Mouse (Mus musculus) heart, embryonic 16.5 days (tissue): ENCODE data around the gene Gm13723. TPM values are rescaled to one million over a fixed set of nuclear protein-coding genes. Genes with fewer than 3 reads are reported as not detected.

Experiments used
- ATAC-seq: fragments of 200-750 bp; cut with Nextera tagmentation; replicated peaks from 2 replicates; pipeline ENCODE4 v1.8.0; 2017; ENCODE audit warnings: moderate number of reproducible peaks; ENCODE audit not compliant: insufficient read depth, low FRiP score; ENCODE audit errors: extremely low read depth
- H3K27ac ChIP-seq: fragments of 300-500 bp; sonication (generic); 2 replicates; pipeline ENCODE4 v1.5.1; 2014; ENCODE audit warnings: mild to moderate bottlenecking, low read length, control low read depth, moderate library complexity
- H3K27me3 ChIP-seq: fragments of 300-500 bp; sonication (generic); 2 replicates; pipeline ENCODE4 v1.6.1; 2014; ENCODE audit warnings: low read length, mixed read lengths; ENCODE audit not compliant: control insufficient read depth, insufficient read depth
- H3K36me3 ChIP-seq: fragments of 300-500 bp; sonication (generic); 2 replicates; pipeline ENCODE4 v1.6.1; 2014; ENCODE audit not compliant: control insufficient read depth, insufficient read depth
- H3K4me1 ChIP-seq: fragments of 300-500 bp; sonication (generic); 2 replicates; pipeline ENCODE4 v1.6.1; 2014; ENCODE audit warnings: low read length, mixed read lengths; ENCODE audit not compliant: control insufficient read depth, insufficient read depth
- H3K4me2 ChIP-seq: fragments of 300-500 bp; sonication (generic); 2 replicates; pipeline ENCODE4 v1.6.1; 2014; ENCODE audit warnings: low read depth, mild to moderate bottlenecking, control low read depth, low read length
- H3K4me3 ChIP-seq: fragments of 300-500 bp; sonication (generic); 2 replicates; pipeline ENCODE4 v1.5.1; 2014; ENCODE audit warnings: mild to moderate bottlenecking, control low read depth, low read length
- H3K9ac ChIP-seq: fragments of 300-500 bp; sonication (generic); 2 replicates; pipeline ENCODE4 v1.6.1; 2014; ENCODE audit warnings: low read length, control low read depth
- H3K9me3 ChIP-seq: fragments of 300-500 bp; sonication (generic); replicated peaks from 2 replicates; pipeline ENCODE4 v1.6.1; 2016; ENCODE audit warnings: low read length; ENCODE audit not compliant: control insufficient read depth
- WGBS: fragments of 180-500 bp; shearing (Covaris S2); extraction: QIAGEN DNeasy Blood & Tissue Kit; methylation state at CpG from one replicate; pipeline ENCODE4 v1.1.7; 2014; 5-methylcytosine and 5-hydroxymethylcytosine counted together
- polyA plus RNA-seq: library from polyadenylated mRNA; unstranded; fragments of >200 nt; fragmentation: Nextera tagmentation; extraction: Ambion mirVana; gene quantifications from 2 replicates; pipeline ENCODE4 v1.2.1, GENCODE M21; 2015

Gm13723 gene
- polyA plus RNA-seq: not detected in 2 replicates

DNA sequence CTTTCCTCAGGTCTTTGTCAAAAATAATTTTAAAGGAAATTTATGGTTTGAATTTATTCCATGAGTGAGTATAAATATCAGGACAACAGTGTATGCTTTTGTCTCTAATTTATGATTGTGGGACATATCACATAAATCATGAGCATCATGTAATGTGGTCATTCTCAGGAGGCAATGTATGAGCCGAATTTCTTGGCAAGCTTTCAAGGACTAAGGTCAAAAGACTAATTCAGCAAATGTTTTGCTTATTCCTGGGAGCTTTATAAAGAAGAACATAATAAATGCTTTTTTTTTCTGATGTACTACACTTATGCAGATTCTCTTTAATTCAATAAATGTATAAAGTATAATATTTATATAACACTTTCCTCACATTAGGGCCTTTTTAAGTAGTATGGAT is at the start of gene Gm13723:
Gm13723 (minus strand) TSS at position 101 of the 400 bp plus-strand sequence.
- Histone ChIP-seq H3K27me3 (no peaks in the 10 kb centered on the region), H3K4me2 (no peak within 1 kb of the TSS), H3K9me3 (no peaks in the 10 kb centered on the region), H3K9ac (no peak within 1 kb of the TSS), H3K4me1 (no peaks in the 10 kb centered on the region), H3K4me3 (no peak within 1 kb of the TSS), H3K27ac (no peak within 1 kb of the TSS), H3K36me3 (no peaks in the 10 kb centered on the region)
- no peak for ATAC-seq
- WGBS: 59% methylated on average over 1 of the region's 1 CpGs

- Histone ChIP-seq H3K4me2 (no peak overlapping the region), H3K27ac (no peak overlapping the region), H3K4me1 (no peaks in the 10 kb centered on the region), H3K9ac (no peak overlapping the region), H3K27me3 (no peaks in the 10 kb centered on the region), H3K4me3 (no peak overlapping the region), H3K9me3 (no peaks in the 10 kb centered on the region), H3K36me3 (no peaks in the 10 kb centered on the region)
- 72% methylated on average over 2 of the region's 2 CpGs for WGBS
- no peak for ATAC-seq
Measured at GRCm38 (mm10) chr2:86905647-86906046, 31.0 kb upstream of the Gm13723 start.

- Histone ChIP-seq H3K4me3 (no peak within 1 kb of the TSS), H3K9me3 (no peaks in the 10 kb centered on the region), H3K36me3 (no peaks in the 10 kb centered on the region), H3K4me1 (no peaks in the 10 kb centered on the region), H3K27me3 (no peaks in the 10 kb centered on the region), H3K4me2 (no peak within 1 kb of the TSS), H3K27ac (no peak within 1 kb of the TSS), H3K9ac (no peak within 1 kb of the TSS)
- 91% methylated on average over 1 of the region's 1 CpGs for WGBS
- ATAC-seq: no peak
Measured at GRCm38 (mm10) chr2:86892116-86892515, 17.5 kb upstream of the Gm13723 start, which contains the start of gene Olfr1097. Gene Olfr1097 (minus strand): TSS chr2:86892216.

- no peak for ATAC-seq
- Histone ChIP-seq H3K9me3 (no peaks in the 10 kb centered on the region), H3K4me1 (no peaks in the 10 kb centered on the region), H3K4me3 (no peak within 1 kb of the TSS), H3K4me2 (no peak within 1 kb of the TSS), H3K9ac (no peak within 1 kb of the TSS), H3K27me3 (no peaks in the 10 kb centered on the region), H3K27ac (no peak within 1 kb of the TSS), H3K36me3 (no peaks in the 10 kb centered on the region)
- WGBS: 73% methylated on average over 3 of the region's 3 CpGs
Measured at GRCm38 (mm10) chr2:86851596-86851995, 23.0 kb downstream of the Gm13723 start, which contains the start of gene Olfr1095. Gene Olfr1095 (minus strand): TSS chr2:86851696.

- no peak within 1 kb of the TSS for H3K4me3 ChIP-seq
- H3K4me1 ChIP-seq: no peaks in the 10 kb centered on the region
- no peaks in the 10 kb centered on the region for H3K36me3 ChIP-seq
- H3K4me2 ChIP-seq: no peak within 1 kb of the TSS
- H3K9ac ChIP-seq: no peak within 1 kb of the TSS
- no peak for ATAC-seq
- no peaks in the 10 kb centered on the region for H3K9me3 ChIP-seq
- H3K27me3 ChIP-seq: no peaks in the 10 kb centered on the region
- H3K27ac ChIP-seq: no peak within 1 kb of the TSS
Measured at GRCm38 (mm10) chr2:86824363-86824762, 50.2 kb downstream of the Gm13723 start, which contains the start of gene Olfr1094. Gene Olfr1094 (plus strand): TSS chr2:86824663.

Other genes with a start within 250 kb of the Gm13723 start
- not detected in 2 replicates for gene Olfr1084, start 235.1 kb downstream of the Gm13723 start, polyA plus RNA-seq
- gene Olfr1085, start 212.8 kb downstream of the Gm13723 start, polyA plus RNA-seq: not detected in 2 replicates
- gene Olfr1086, start 194.7 kb downstream of the Gm13723 start, polyA plus RNA-seq: not detected in 2 replicates
- gene Olfr1087, start 176.4 kb downstream of the Gm13723 start, polyA plus RNA-seq: not detected in 2 replicates
- gene Olfr1089, start 141.1 kb downstream of the Gm13723 start, polyA plus RNA-seq: not detected in 2 replicates
- gene Olfr1090, start 115.8 kb downstream of the Gm13723 start, polyA plus RNA-seq: not detected in 2 replicates
- gene Olfr1093, start 92.3 kb downstream of the Gm13723 start, polyA plus RNA-seq: not detected in 2 replicates
- gene Olfr141, start 64.8 kb downstream of the Gm13723 start, polyA plus RNA-seq: not detected in 2 replicates
- gene Olfr1094, start 50.1 kb downstream of the Gm13723 start, polyA plus RNA-seq: not detected in 2 replicates
- gene Olfr1095, start 23.1 kb downstream of the Gm13723 start, polyA plus RNA-seq: not detected in 2 replicates
- not detected in 2 replicates for gene Olfr1097, start 17.4 kb upstream of the Gm13723 start, polyA plus RNA-seq
- not detected in 2 replicates for gene Olfr1098, start 49.7 kb upstream of the Gm13723 start, polyA plus RNA-seq
- gene Olfr1099, start 85.9 kb upstream of the Gm13723 start, polyA plus RNA-seq: not detected in 2 replicates
- gene Olfr1100, start 105.2 kb upstream of the Gm13723 start, polyA plus RNA-seq: not detected in 2 replicates
- gene Olfr1101, start 116.4 kb upstream of the Gm13723 start, polyA plus RNA-seq: not detected in 2 replicates
- not detected in 2 replicates for gene Olfr1102, start 123.6 kb upstream of the Gm13723 start, polyA plus RNA-seq
- gene Olfr1104, start 152.3 kb upstream of the Gm13723 start, polyA plus RNA-seq: not detected in 2 replicates
- not detected in 2 replicates for gene Olfr1105, start 161.7 kb upstream of the Gm13723 start, polyA plus RNA-seq
- gene Olfr1106, start 177.5 kb upstream of the Gm13723 start, polyA plus RNA-seq: not detected in 2 replicates
- not detected in 2 replicates for gene Olfr1107, start 201.0 kb upstream of the Gm13723 start, polyA plus RNA-seq
- gene Olfr1109, start 221.2 kb upstream of the Gm13723 start, polyA plus RNA-seq: not detected in 2 replicates
- gene Olfr259, start 239.8 kb upstream of the Gm13723 start, polyA plus RNA-seq: not detected in 2 replicates